Mouse (Mus musculus) lung, embryonic 16.5 days (tissue): ENCODE results near the gene Nfkb1. TPM values are rescaled to one million over a fixed set of nuclear protein-coding genes. Genes with fewer than 3 reads are reported as not detected.

ENCODE experiments used
- ATAC-seq: fragments of 200-750 bp; cut with Nextera tagmentation; 2 replicates; pipeline ENCODE4 v1.8.0; 2017; ENCODE audit warnings: low read depth, mild to moderate bottlenecking, moderate library complexity
- H3K27ac ChIP-seq: fragments of 300-500 bp; sonication (generic); 2 replicates; pipeline ENCODE4 v1.5.1; 2014; ENCODE audit warnings: mild to moderate bottlenecking, control low read depth, low read length
- H3K27me3 ChIP-seq: fragments of 300-500 bp; sonication (generic); 2 replicates; pipeline ENCODE4 v1.6.1; 2014; ENCODE audit warnings: low read depth, low read length, mixed read lengths; ENCODE audit not compliant: control insufficient read depth, insufficient read depth
- H3K36me3 ChIP-seq: fragments of 300-500 bp; sonication (generic); 2 replicates; pipeline ENCODE4 v1.6.1; 2014; ENCODE audit warnings: low read length; ENCODE audit not compliant: control insufficient read depth, insufficient read depth
- H3K4me1 ChIP-seq: fragments of 300-500 bp; sonication (generic); replicated peaks from 2 replicates; pipeline ENCODE4 v1.6.1; 2014; ENCODE audit warnings: low read length, mixed read lengths; ENCODE audit not compliant: control insufficient read depth, insufficient read depth
- H3K4me2 ChIP-seq: fragments of 300-500 bp; sonication (generic); 2 replicates; pipeline ENCODE4 v1.6.1; 2014; ENCODE audit warnings: low read depth, low read length, control low read depth
- H3K4me3 ChIP-seq: fragments of 300-500 bp; sonication (generic); 2 replicates; pipeline ENCODE4 v1.5.1; 2014; ENCODE audit warnings: mild to moderate bottlenecking, low read length, control low read depth
- H3K9ac ChIP-seq: fragments of 300-500 bp; sonication (generic); 2 replicates; pipeline ENCODE4 v1.6.1; 2014; ENCODE audit warnings: low read length, control low read depth
- H3K9me3 ChIP-seq: fragments of 300-500 bp; sonication (generic); 2 replicates; pipeline ENCODE4 v1.6.1; 2016; ENCODE audit warnings: low read length; ENCODE audit not compliant: control insufficient read depth
- WGBS: fragments of 180-500 bp; shearing (Covaris S2); extraction: QIAGEN DNeasy Blood & Tissue Kit; methylation state at CpG from one replicate; pipeline ENCODE4 v1.1.7; 2014; 5-methylcytosine and 5-hydroxymethylcytosine counted together
- polyA plus RNA-seq: library from polyadenylated mRNA; unstranded; fragments of >200 nt; fragmentation: Nextera tagmentation; extraction: Ambion mirVana; gene quantifications from 2 replicates; pipeline ENCODE4 v1.2.1, GENCODE M21; 2015

Nfkb1 gene
- polyA plus RNA-seq, 1 experiment from 2014 or later, result 26.8 TPM

DNA sequence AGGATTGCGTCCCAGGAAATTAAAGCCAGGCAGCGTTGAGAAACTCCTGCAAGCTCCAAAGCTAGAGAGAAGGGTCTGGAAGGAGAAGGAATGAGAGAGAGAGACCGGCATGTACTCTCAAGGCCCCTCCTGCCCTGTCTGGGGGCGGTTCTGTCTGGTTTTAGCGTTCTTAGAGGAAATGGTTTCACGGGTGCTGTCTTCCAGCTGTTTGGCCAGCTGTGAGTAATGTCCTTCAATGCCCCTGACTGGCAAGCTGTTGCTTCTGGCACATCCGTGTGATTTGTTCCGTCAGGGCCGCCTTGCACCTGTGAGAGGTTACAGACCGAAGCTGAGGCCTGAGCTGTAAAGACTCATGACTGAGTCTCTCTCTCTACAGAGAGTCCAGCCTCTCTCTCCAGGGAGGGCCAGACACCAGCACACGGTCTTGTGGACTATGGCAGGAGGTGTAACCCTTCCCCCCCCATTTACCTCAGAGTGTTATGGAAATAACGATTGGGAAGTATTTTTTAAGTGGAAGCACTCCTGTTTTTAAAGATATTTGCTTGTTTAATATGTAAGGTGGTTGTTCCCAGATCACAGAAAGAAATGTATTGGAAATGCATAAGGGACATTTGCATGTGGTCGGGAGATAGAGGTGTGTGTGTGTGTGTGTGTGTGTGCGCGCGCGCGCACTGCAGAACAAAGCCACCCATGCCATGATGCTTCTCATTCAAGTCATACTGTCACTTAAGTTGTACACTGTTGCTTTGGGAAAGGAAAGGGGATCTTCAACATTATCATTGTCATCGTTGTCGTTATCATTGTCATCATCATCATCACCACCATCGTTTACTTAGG is 110.7 kb downstream of the Nfkb1 start:
- Histone ChIP-seq H3K27ac (no peak overlapping the region), H3K4me3 (no peak overlapping the region), H3K9ac (no peak overlapping the region), H3K27me3 (no peaks in the 10 kb centered on the region), H3K4me1 (peaks cover 13% of the 10 kb centered on the region), H3K9me3 (no peaks in the 10 kb centered on the region), H3K36me3 (peaks cover 12% of the 10 kb centered on the region), H3K4me2 (no peak overlapping the region)
- ATAC-seq, result peak; percentile 43; the same call in 1 of the 2 replicates
- 64% methylated on average over 21 of the region's 21 CpGs for WGBS

GRCm38 (mm10) chr3:135579179-135579578 is 112.2 kb downstream of the Nfkb1 start:
- Histone ChIP-seq H3K27me3 (no peaks in the 10 kb centered on the region), H3K9me3 (no peaks in the 10 kb centered on the region), H3K9ac (no peak overlapping the region), H3K4me3 (no peak overlapping the region), H3K36me3 (peaks cover 3% of the 10 kb centered on the region), H3K4me1 (peaks cover 13% of the 10 kb centered on the region), H3K4me2 (no peak overlapping the region), H3K27ac (no peak overlapping the region)
- ATAC-seq, result no peak
- 57% methylated on average over 4 of the region's 4 CpGs for WGBS

DNA sequence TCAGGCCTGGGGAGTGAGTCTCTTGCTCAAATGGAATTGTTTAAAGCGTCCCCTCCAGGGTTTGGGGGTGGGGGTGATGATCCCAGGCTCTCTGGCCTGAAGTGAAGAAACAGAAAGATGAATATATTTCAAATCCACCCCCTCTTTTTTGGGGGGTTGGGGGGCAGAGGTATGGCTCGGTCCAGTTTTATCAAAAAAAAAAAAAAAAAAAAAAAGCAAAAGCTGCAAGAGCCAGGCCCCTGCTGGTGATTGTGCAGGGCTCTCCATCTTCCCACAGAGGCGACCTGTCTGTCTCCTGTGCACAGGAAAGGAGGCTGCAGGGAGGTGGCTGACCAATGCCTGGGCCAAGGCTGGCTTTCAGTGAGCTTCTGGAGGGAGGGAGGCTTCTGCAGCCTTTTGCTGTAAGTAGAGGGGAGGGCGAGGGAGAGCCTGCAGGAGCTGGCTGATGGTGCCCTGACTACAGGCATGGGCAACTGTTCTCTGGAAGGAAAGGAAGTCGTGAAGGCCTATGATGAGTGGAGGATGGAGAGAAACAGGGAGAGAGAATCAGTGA is 112.7 kb downstream of the Nfkb1 start:
- no peaks in the 10 kb centered on the region for H3K27me3 ChIP-seq
- no peaks in the 10 kb centered on the region for H3K36me3 ChIP-seq
- H3K4me2 ChIP-seq, result no peak overlapping the region
- H3K4me3 ChIP-seq, result no peak overlapping the region
- 50% methylated on average over 5 of the region's 5 CpGs for WGBS
- no peak overlapping the region for H3K27ac ChIP-seq
- no peaks in the 10 kb centered on the region for H3K9me3 ChIP-seq
- H3K9ac ChIP-seq, result no peak overlapping the region
- peaks cover 13% of the 10 kb centered on the region for H3K4me1 ChIP-seq
- no peak for ATAC-seq

DNA sequence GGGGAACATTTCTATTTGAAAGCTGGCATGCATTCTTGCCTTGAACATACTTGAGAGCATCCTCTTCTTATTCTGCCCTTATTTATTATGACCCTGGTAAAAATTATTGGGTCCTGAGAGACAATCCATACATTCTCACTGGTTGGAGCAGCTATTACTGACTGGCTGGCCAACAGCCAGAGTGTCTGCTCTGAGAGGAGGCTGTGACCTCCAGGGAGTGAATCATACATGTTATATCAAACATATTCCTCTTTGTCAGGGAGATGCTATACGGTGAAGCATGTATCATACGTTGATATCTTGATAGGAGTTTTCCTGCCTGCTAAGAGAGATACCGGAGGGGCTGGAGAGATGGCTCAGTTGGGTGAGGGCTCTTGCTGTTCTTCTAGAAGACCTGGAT is 116.2 kb downstream of the Nfkb1 start:
- Histone ChIP-seq H3K27me3 (no peaks in the 10 kb centered on the region), H3K9ac (no peak overlapping the region), H3K4me2 (no peak overlapping the region), H3K27ac (no peak overlapping the region), H3K4me3 (no peak overlapping the region), H3K4me1 (peaks cover 5% of the 10 kb centered on the region; the same call in 1 of the 2 replicates), H3K9me3 (no peaks in the 10 kb centered on the region), H3K36me3 (no peaks in the 10 kb centered on the region)
- WGBS, result 64% methylated on average over 3 of the region's 3 CpGs
- ATAC-seq, result no peak

GRCm38 (mm10) chr3:135573051-135573450 is 118.3 kb downstream of the Nfkb1 start:
- Histone ChIP-seq H3K4me1 (no peaks in the 10 kb centered on the region), H3K4me2 (no peak overlapping the region), H3K4me3 (no peak overlapping the region), H3K36me3 (no peaks in the 10 kb centered on the region), H3K9me3 (no peaks in the 10 kb centered on the region), H3K9ac (no peak overlapping the region), H3K27me3 (no peaks in the 10 kb centered on the region), H3K27ac (no peak overlapping the region)
- ATAC-seq, result peak; percentile 74
- 33% methylated on average over 6 of the region's 6 CpGs for WGBS

- Histone ChIP-seq H3K9ac (no peak overlapping the region), H3K36me3 (no peaks in the 10 kb centered on the region), H3K27ac (no peak overlapping the region), H3K4me2 (0 out of 2 replicates have a peak overlapping the region, but pooled peaks have one; percentile 1), H3K27me3 (no peaks in the 10 kb centered on the region), H3K4me1 (no peaks in the 10 kb centered on the region), H3K4me3 (peak overlapping the region; percentile 27), H3K9me3 (no peaks in the 10 kb centered on the region)
- no peak for ATAC-seq
- WGBS, result 61% methylated on average over 13 of the region's 13 CpGs
Measured at GRCm38 (mm10) chr3:135571540-135571939, 119.8 kb downstream of the Nfkb1 start.

GRCm38 (mm10) chr3:135568633-135569032 is 122.7 kb downstream of the Nfkb1 start:
- no peak overlapping the region for H3K27ac ChIP-seq
- no peak overlapping the region for H3K4me3 ChIP-seq
- no peaks in the 10 kb centered on the region for H3K9me3 ChIP-seq
- H3K4me1 ChIP-seq, result no peaks in the 10 kb centered on the region
- H3K36me3 ChIP-seq, result no peaks in the 10 kb centered on the region
- H3K4me2 ChIP-seq, result no peak overlapping the region
- H3K27me3 ChIP-seq, result no peaks in the 10 kb centered on the region
- H3K9ac ChIP-seq, result no peak overlapping the region
- 41% methylated on average over 5 of the region's 5 CpGs for WGBS
- no peak for ATAC-seq

- Histone ChIP-seq H3K4me2 (no peak overlapping the region), H3K27ac (no peak overlapping the region), H3K9ac (no peak overlapping the region), H3K4me1 (no peaks in the 10 kb centered on the region), H3K4me3 (no peak overlapping the region), H3K36me3 (no peaks in the 10 kb centered on the region), H3K9me3 (no peaks in the 10 kb centered on the region), H3K27me3 (no peaks in the 10 kb centered on the region)
- ATAC-seq, result no peak
- 56% methylated on average over 6 of the region's 6 CpGs for WGBS
Measured at GRCm38 (mm10) chr3:135567888-135568287, 123.5 kb downstream of the Nfkb1 start.

DNA sequence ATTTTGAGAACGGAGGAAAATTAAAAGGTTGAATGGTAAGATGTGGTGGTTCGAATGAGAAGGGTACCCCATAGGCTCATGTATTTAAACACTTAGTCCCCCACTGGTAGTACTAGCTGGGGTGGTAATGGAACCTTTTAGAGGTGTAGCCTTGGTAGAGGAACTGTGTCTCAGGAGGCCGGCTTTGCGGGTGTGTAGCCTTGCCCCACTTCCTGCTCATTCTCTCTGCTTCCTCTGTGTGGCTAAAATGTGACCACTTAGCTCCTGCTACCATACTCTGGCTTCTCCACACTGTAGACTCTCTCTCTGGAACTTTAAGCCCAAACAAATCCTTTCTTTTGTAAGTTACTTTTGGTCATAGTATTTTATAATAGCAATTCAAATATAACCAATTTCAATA is 126.0 kb downstream of the Nfkb1 start:
- Histone ChIP-seq H3K4me1 (no peaks in the 10 kb centered on the region), H3K36me3 (no peaks in the 10 kb centered on the region), H3K27ac (no peak overlapping the region), H3K9me3 (no peaks in the 10 kb centered on the region), H3K4me3 (no peak overlapping the region), H3K9ac (no peak overlapping the region), H3K27me3 (no peaks in the 10 kb centered on the region), H3K4me2 (no peak overlapping the region)
- WGBS, result 73% methylated on average over 4 of the region's 4 CpGs
- no peak for ATAC-seq
